Mouse (Mus musculus): ENCODE results near the gene Stip1.
"Not testable (repeated sequence)": the region's sequence is repeated elsewhere in the genome, so short reads cannot be mapped to it uniquely, and the experiment has no call there.

Gene Stip1

DNA sequence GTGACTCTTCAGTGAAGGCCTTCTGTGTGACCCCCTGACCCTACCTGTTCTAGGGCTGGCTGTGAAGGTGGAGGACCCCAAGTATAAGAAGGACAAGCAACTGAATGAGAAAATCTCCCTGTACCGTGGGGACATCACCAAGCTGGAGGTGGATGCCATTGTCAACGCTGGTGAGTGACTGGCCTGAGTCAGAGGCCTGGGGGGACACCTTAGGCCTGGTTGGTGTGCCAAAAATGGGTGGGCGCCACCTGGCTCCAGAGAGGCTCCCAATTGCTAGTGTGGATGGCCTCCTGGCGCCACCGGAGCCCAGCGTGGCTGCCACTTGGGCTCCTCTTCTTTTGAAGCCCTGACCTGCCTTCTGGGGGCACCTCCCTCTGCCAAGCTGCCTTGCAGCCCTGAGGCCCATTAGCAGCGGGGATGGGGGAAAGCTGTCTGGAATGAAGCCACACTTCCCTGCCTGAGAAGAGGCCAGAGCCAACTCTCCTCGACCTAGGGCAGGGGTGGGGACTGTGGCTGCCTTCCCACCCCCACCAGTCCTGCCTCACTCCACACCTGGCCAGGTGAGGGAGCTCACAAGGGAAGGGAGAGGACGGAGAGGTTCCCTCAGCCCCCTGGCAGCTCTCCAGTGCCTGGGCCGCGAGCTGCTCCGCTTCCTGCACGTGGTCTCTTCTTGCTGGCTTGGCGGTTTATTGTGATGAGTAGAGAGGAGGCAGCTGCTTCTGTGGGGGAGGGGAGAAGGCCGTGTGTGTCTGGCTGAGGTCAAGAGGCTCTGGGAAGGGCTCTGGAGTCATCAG lies 26.5 kb upstream of the Stip1 start:
- in situ Hi-C loops (cut with MboI, MseI) = loop anchor here (5.0 to 10.0 kb wide), 2 partner anchors 41 to 269 kb away; partner anchors contain the start of gene Flrt1

DNA sequence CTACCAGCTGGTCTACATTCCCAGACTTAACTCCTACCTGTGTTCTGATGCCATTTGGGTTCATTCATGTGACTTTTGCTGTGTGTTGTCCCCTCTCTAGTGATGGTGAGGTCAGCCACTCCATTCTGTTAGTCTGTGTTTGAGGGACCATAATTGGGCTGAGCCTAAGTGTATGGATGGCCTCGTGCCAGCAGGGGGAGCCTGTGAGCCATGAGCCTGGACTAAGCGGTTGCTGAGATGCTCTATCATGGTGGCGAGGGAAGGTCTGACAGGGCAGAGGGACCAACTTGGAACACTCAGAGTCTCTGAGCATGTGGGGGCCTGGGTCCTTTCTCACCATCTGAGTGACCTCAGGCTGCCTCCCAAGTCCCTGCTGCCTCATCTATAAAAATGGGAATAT lies 24.8 kb upstream of the Stip1 start:
- in situ Hi-C loops (cut with MboI, MseI) = loop anchor here (10.0 kb wide), 1 partner anchor 270 kb away; no protein-coding TSS in a partner anchor

DNA sequence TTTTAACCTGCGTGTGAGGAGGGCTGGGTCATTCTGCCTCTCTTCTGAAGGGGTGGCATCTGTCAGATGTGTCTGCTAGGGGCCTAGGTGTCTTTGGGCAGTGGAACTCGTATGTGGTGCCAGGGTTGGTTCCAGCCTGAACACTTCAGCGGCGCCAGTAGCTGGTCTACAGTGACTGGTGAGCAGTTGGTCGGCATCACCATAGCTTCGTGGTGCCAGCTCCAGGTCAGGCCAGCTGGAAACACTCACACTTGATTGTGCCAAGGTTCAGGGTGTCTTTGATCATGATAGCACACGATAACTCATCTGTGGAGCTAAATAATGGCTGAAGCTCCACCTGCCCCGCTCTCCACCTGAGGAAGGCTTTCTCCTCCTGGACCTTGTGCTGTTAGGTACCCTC lies 23.1 kb upstream of the Stip1 start:
- in situ Hi-C loops (cut with MboI, MseI) = loop anchor here (10.0 kb wide), 1 partner anchor 272 kb away; no protein-coding TSS in a partner anchor

DNA sequence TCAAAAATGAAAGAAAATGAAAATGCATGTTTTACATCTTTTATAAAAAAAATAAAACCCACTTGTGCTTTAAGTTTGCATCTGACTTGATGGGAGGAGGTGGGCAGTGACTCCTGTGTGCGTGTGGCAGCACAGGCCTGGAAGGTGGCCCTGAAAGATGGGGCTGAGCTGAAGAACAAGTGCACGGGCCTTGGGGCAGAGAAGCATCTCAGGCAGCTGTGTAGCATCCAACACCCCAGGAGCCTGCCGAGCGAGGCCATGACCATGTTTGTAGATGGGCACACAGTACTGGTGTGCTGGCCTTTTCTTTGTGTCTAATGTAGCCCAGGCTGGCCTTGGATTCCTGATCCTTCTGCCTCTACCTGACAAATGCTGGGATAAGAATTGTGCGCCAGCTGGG lies 22.3 kb upstream of the Stip1 start:
- in situ Hi-C loops (cut with MboI, MseI) = loop anchor here (10.0 kb wide), 1 partner anchor 273 kb away; no protein-coding TSS in a partner anchor

DNA sequence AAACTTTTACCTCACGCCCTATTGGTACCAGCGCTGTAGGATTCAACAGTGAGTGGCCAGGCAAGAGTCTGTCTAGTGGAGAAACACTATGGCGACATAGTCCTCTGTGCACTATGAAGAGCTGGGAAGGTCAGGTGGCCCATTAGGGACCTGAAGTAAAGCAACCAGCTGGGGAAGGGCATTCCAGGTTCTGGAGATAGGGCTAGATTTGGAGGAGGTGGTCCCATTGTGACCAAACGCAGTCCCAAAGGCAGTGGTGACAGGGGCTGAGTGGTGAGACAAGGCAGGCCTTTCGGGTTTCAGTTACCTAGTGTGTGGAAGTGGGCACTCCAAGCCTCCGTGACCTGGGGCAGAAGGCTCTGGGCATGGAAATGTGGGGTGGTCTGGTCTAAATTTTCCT lies 18.8 kb upstream of the Stip1 start:
- in situ Hi-C loops (cut with MboI, MseI) = no loop called here

- in situ Hi-C loops (cut with MboI, MseI) = no loop called here
Observed at GRCm38 (mm10) chr19:7057722-7058207, 18.0 kb upstream of the Stip1 start.

DNA sequence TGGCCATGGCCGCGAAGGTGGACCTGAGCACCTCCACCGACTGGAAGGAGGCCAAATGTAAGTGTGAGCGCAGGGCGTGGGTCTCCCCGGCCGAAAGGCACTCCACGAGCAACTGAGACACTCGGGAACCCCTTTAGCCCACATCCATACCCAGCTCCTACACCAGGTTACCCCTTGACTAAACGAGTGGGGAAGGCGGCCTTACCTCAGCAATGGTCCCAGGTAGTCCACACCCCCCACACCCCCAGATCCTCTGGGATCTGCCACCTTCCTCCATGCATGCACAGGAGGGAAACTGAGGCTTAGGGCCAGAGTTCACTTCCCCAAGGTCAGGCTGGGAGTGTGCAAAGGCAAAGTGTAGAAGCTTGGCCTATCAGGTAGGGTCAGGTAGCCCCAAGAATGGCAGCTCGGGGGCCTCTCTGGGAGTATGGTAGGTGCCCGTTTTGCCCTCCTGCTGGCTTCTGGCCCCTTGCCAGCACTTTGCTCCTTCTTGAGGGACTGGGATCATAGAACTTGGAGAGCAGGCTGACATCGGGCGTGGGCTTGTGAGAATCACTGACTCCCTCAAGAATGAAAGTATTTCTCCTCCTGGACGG lies 17.5 kb upstream of the Stip1 start:
- in situ Hi-C loops (cut with MboI, MseI) = no loop called here

DNA sequence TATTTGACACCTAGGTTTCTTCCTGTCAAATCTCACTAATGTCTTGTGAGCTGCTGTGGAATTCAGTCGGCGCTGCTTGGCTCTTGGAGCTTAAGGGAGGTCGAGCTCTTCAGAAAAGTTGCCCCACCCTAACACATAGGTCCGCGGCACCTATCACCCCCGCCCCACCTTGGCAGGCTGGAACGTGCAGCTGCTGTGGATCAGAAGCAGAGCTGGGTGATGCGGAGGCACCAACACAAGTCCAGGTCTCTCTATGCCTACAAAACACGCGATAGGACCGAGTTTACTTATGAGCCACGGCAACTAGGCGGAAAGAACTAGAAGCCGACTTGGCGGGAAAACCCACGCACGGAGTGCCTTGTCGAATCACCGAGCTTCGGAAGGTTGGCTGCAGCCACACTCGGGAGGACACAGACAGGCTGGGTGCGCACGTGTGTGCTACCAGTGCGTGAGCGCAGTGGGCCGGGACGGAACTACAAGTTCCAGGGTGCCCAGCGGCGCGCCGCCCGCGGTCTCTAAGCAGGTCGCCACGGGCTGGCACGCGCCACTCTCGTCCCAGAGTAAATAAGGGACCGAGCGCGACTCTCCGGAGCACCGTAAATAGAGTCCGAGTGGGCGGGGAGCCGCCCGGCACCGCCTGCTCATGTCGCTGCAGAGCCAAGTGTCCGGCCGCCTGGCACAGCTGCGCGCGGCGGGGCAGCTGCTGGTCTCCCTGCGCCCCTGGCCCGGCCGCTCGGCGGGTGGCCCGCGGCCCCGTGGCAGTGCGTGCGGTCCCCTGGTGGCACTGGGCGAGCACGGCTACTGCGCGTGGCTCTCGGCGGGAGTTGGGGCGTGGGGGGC lies 16.7 kb upstream of the Stip1 start, which contains the start of gene Macrod1:
TSS of gene Macrod1 (plus strand) at position 563 of the 840 bp plus-strand sequence.
- in situ Hi-C loops (cut with MboI, MseI) = no loop called here

DNA sequence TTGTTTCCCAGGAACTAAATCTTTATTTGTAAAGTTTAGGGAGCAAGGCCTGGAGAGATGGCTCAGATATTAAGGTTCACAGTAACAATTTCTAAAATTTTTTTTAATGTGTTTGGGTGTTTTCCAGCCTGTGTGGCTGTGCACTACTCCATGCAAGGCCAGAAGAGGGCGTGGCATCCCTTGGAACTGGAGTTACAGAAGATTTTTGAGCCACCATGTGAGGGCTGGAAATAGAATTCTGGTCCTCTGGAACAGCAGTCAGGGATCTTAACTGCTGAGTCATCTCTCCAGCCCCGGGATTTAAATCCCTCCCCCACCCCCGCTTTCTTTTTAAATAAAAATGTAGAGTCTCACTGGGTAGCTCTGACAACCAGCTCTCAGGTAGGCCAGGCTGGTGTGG lies 15.4 kb upstream of the Stip1 start:
- in situ Hi-C loops (cut with MboI, MseI) = no loop called here

- in situ Hi-C loops (cut with MboI, MseI) = no loop called here
Observed at GRCm38 (mm10) chr19:7054772-7055171, 15.0 kb upstream of the Stip1 start.

DNA sequence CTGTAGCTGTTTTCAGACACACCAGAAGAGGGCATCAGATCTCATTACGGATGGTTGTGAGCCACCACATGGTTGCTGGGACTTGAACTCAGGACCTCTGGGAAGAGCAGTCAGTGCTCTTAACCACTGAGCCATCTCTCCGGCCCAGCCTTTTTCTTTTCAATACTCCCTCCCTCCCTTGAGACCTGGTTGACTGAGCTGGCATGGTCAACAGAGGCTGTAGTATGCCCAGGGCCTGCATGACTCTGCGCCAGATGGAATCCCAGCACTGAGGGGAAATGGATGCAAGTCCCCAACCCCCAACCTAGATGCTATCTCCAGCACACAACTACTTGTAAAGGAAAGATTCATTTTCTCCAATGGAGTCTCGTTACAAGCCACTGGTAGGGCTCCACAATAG lies 13.6 kb upstream of the Stip1 start:
- in situ Hi-C loops (cut with MboI, MseI) = not testable (repeated sequence)

GRCm38 (mm10) chr19:7044706-7045105 lies 4.9 kb upstream of the Stip1 start:
- in situ Hi-C loops (cut with MboI, MseI) = loop anchor here (25.0 kb wide), 1 partner anchor 1743 kb away; the partner anchor contains the start of genes Polr2g and Taf6l

DNA sequence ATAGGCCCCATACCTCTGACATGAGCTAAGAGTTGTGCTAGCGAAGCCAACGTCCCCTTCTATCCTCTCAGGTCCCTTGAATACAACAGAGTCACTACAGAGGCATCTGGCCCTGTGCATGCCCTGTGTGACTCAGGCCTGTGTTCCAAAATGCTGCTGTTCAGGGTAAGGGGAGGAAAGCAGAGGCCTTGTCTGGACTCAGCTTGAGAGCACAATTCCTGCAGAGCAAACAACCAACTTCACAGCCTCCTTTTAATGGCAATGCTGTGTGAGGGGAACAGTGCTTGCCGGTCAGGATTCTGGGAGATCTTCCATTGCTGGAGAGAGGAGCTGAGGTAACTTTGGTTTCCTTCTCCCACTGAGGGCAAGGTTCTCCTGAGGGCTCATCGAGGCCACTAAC lies 4.5 kb upstream of the Stip1 start:
- in situ Hi-C loops (cut with MboI, MseI) = loop anchor here (25.0 kb wide), 1 partner anchor 1743 kb away; the partner anchor contains the start of genes Polr2g and Taf6l

DNA sequence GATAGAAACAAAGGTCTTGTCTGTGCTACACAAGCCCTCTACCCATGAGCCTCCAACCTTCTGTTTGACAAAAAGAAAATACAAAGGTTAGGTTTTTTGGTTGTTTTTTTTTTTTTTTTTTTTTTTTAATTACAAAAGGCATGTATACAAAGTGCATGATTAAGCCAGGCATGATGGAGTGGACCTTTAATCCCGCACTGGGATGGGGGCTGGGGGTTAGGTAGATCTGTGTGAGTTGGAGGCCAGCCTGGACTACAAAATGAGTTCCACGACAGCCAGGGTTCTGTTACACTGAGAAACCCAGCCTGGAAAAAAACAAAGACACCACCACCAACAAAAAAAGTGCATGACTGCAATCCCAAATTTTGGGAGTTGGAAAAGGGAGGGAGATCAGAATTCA lies 1.4 kb upstream of the Stip1 start:
- in situ Hi-C loops (cut with MboI, MseI) = loop anchor here (25.0 kb wide), 1 partner anchor 1746 kb away; the partner anchor contains the start of genes Polr2g and Taf6l

DNA sequence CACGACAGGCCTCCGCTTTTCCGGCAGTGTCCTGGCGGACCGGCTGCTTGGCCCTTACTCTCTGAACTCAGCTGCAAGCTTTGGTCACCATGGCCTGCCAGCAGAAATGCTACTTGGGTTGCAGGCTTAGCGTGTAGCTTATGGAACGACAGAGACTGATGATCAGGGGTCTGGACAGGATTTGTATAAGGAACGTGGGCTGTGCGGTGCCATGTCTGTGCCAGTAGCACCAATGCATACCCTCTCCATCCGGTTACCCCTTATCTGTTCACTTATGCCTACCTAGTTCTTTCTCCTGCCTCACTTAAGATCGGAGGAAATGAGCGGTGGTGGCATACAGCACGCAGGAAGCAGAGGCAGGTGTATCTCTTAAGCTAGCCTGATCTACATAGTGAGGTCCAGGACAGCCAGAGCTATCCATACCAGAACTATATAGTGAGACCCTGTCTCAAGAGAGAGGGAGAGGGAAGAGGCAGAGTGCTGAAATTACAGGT lies 917 bp upstream of the Stip1 start:
- in situ Hi-C loops (cut with MboI, MseI) = loop anchor here (25.0 kb wide), 1 partner anchor 1747 kb away; the partner anchor contains the start of genes Polr2g and Taf6l

GRCm38 (mm10) chr19:7039088-7039720 lies 563 bp downstream of the Stip1 start:
- in situ Hi-C loops (cut with MboI, MseI) = loop anchor here (25.0 kb wide), 1 partner anchor 1748 kb away; the partner anchor contains the start of genes Polr2g and Taf6l

- in situ Hi-C loops (cut with MboI, MseI) = loop anchor here (25.0 kb wide), 1 partner anchor 1753 kb away; the partner anchor contains the start of genes Polr2g and Taf6l
Observed at GRCm38 (mm10) chr19:7034006-7034405, 5.8 kb downstream of the Stip1 start.

DNA sequence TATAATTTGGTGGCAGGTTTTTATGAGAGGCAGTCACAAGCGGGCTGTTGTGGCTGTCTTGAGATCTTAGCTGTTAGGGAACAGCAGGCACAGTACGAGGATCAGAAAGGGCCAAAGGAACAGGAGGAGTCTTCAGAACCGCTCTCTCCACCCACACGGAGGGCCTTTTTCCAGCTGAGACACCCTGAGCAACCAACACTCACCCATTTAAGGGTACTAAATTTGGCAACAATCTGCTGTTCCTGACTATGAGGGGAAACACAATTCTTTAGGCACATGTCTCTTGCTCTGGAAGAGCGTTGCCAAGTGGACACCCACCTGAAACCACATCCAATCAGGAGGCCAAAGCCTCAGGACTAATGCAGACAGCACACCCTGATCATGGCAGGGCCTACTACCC lies 10.2 kb downstream of the Stip1 start:
- in situ Hi-C loops (cut with MboI, MseI) = loop anchor here (10.0 to 25.0 kb wide), 2 partner anchors 1758 to 1875 kb away; partner anchors contain the start of genes Polr2g and Taf6l

DNA sequence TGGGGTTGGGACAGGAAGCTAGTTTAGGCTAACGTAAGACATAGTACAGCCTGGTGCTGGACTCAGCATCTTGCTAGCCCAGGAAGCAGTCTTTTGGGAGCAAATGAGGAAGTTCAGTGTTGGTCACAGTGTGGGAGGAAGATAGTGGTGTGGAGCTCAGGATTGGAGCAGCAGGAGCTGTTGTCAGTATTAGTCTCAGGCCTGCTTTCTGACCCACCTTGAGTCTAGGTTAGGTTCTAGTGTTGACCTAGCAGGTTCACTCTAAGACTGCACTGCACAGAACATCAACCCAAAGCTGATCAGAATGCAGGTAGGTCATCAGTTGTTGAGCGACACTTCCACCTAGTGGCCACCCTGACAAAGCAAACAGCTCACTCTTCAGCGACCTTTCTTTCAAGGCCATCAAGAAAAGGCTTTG lies 19.5 kb downstream of the Stip1 start:
- in situ Hi-C loops (cut with MboI, MseI) = loop anchor here (5.0 to 10.0 kb wide), 2 partner anchors 148 to 1885 kb away; no protein-coding TSS in a partner anchor

GRCm38 (mm10) chr19:7019191-7019590 lies 20.6 kb downstream of the Stip1 start, which contains the start of gene Fermt3:
Fermt3 (minus strand) TSS chr19:7019469.
- in situ Hi-C loops (cut with MboI, MseI) = loop anchor here (5.0 kb wide), 1 partner anchor 82 kb away; no protein-coding TSS in a partner anchor

All from regulatory T cell (primary cell).